Mouse (Mus musculus): Measurements from ENCODE around the gene Phldb1. TPM values are rescaled to one million over a fixed set of nuclear protein-coding genes. Genes with fewer than 3 reads are reported as not detected.
"Not testable (repeated sequence)": the region's sequence is repeated elsewhere in the genome, so short reads cannot be mapped to it uniquely, and the experiment has no call there.

Phldb1 gene
- polyA plus RNA-seq (2015; fragmentation: Nextera tagmentation; extraction: Ambion mirVana), result 44.5 and 48.8 TPM in 2 replicates

- Histone ChIP-seq H3K4me2 (peak within 1 kb of the TSS; percentile 97), H3K9me3 (no peaks in the 10 kb centered on the region), H3K36me3 (no peaks in the 10 kb centered on the region), H3K9ac (peak within 1 kb of the TSS; percentile 79), H3K27ac (peak within 1 kb of the TSS; percentile 30), H3K4me1 (replicated peaks) (peaks cover 24% of the 10 kb centered on the region), H3K27me3 (peaks cover 41% of the 10 kb centered on the region), H3K4me3 (peak within 1 kb of the TSS; percentile 59)
- ATAC-seq (ENCODE audit: low FRiP score), result peak; percentile 73
- WGBS, result under 1% methylated on average over 47 of the region's 47 CpGs
Measured at GRCm38 (mm10) chr9:44734524-44735494, at the start of gene Phldb1. Gene Phldb1 (minus strand): TSS chr9:44735198.

GRCm38 (mm10) chr9:44772750-44773651, 38.0 kb upstream of the Phldb1 start:
- Histone ChIP-seq H3K36me3 (peaks cover 19% of the 10 kb centered on the region), H3K27me3 (no peaks in the 10 kb centered on the region), H3K4me1 (replicated peaks) (peaks cover 14% of the 10 kb centered on the region), H3K27ac (peak overlapping the region; percentile 87), H3K4me3 (peak overlapping the region; percentile 60), H3K9ac (peak overlapping the region; percentile 83), H3K4me2 (peak overlapping the region; percentile 76), H3K9me3 (no peaks in the 10 kb centered on the region)
- ATAC-seq (ENCODE audit: low FRiP score), result peak; percentile 99
- under 1% methylated on average over 41 of the region's 41 CpGs for WGBS

GRCm38 (mm10) chr9:44772392-44772749, 37.4 kb upstream of the Phldb1 start:
- H3K9me3 ChIP-seq, result no peaks in the 10 kb centered on the region
- H3K27me3 ChIP-seq, result no peaks in the 10 kb centered on the region
- no peak overlapping the region for H3K4me3 ChIP-seq
- peaks cover 14% of the 10 kb centered on the region for H3K4me1 ChIP-seq (replicated peaks)
- peaks cover 19% of the 10 kb centered on the region for H3K36me3 ChIP-seq
- 28% methylated on average over 5 of the region's 5 CpGs for WGBS
- H3K9ac ChIP-seq, result no peak overlapping the region
- H3K27ac ChIP-seq, result peak overlapping the region; percentile 50; the same call in 1 of the 2 replicates
- no peak overlapping the region for H3K4me2 ChIP-seq
- no peak for ATAC-seq (ENCODE audit: low FRiP score)

- no peaks in the 10 kb centered on the region for H3K9me3 ChIP-seq
Measured at GRCm38 (mm10) chr9:44771376-44771775, 36.4 kb upstream of the Phldb1 start.

GRCm38 (mm10) chr9:44768029-44768394, 33.0 kb upstream of the Phldb1 start:
- H3K27ac ChIP-seq, result peak overlapping the region; percentile 71
- 39% methylated on average over 8 of the region's 9 CpGs for WGBS

More at GRCm38 (mm10) chr9:44771376-44771775, 36.4 kb upstream of the Phldb1 start:
- H3K36me3 ChIP-seq, result peaks cover 16% of the 10 kb centered on the region
- H3K9ac ChIP-seq, result no peak overlapping the region
- WGBS, result 88% methylated on average over 5 of the region's 5 CpGs
- H3K4me3 ChIP-seq, result no peak overlapping the region
- no peak overlapping the region for H3K27ac ChIP-seq
- peaks cover 20% of the 10 kb centered on the region for H3K4me1 ChIP-seq (replicated peaks)
- ATAC-seq (ENCODE audit: low FRiP score), result no peak
- no peaks in the 10 kb centered on the region for H3K27me3 ChIP-seq
- no peak overlapping the region for H3K4me2 ChIP-seq

GRCm38 (mm10) chr9:44767101-44768028, 32.4 kb upstream of the Phldb1 start, which contains the start of the genes Arcn1 and Ift46:
Gene Arcn1 (minus strand): TSS chr9:44767845.
Gene Ift46 (plus strand): TSS chr9:44767908.
- Histone ChIP-seq H3K36me3 (no peaks in the 10 kb centered on the region), H3K4me3 (peak within 1 kb of the TSS; percentile 97), H3K4me1 (replicated peaks) (peaks cover 28% of the 10 kb centered on the region), H3K9me3 (no peaks in the 10 kb centered on the region), H3K9ac (peak within 1 kb of the TSS; percentile 97), H3K27me3 (no peaks in the 10 kb centered on the region), H3K27ac (peak within 1 kb of the TSS; percentile 97), H3K4me2 (peak within 1 kb of the TSS; percentile 72)
- peak; percentile 93 for ATAC-seq (ENCODE audit: low FRiP score)
- under 1% methylated on average over 82 of the region's 82 CpGs for WGBS

More at GRCm38 (mm10) chr9:44768029-44768394, 33.0 kb upstream of the Phldb1 start:
- H3K36me3 ChIP-seq; ATAC-seq (ENCODE audit: low FRiP score); H3K9me3 ChIP-seq; H3K9ac ChIP-seq; H3K27me3 ChIP-seq: not testable (repeated sequence)
- peak overlapping the region; percentile 97 for H3K4me3 ChIP-seq
- peaks cover 25% of the 10 kb centered on the region for H3K4me1 ChIP-seq (replicated peaks)
- 0 out of 2 replicates have a peak overlapping the region, but pooled peaks have one; percentile 21 for H3K4me2 ChIP-seq

- Histone ChIP-seq H3K27me3 (no peaks in the 10 kb centered on the region), H3K4me1 (replicated peaks) (peaks cover 22% of the 10 kb centered on the region), H3K4me3 (no peak overlapping the region), H3K9me3 (no peaks in the 10 kb centered on the region), H3K27ac (no peak overlapping the region), H3K4me2 (no peak overlapping the region), H3K9ac (no peak overlapping the region), H3K36me3 (peaks cover 24% of the 10 kb centered on the region)
- ATAC-seq (ENCODE audit: low FRiP score), result no peak
- WGBS, result 87% methylated on average over 2 of the region's 2 CpGs
Measured at GRCm38 (mm10) chr9:44760873-44761272, 25.9 kb upstream of the Phldb1 start.

- H3K4me3 ChIP-seq, result no peak overlapping the region
- 91% methylated on average over 7 of the region's 7 CpGs for WGBS
- H3K9ac ChIP-seq, result no peak overlapping the region
- peaks cover 87% of the 10 kb centered on the region for H3K36me3 ChIP-seq
- ATAC-seq (ENCODE audit: low FRiP score), result no peak
- H3K27ac ChIP-seq, result no peak overlapping the region
- no peak overlapping the region for H3K4me2 ChIP-seq
- H3K9me3 ChIP-seq, result no peaks in the 10 kb centered on the region
- H3K4me1 ChIP-seq (replicated peaks), result no peaks in the 10 kb centered on the region
- H3K27me3 ChIP-seq, result no peaks in the 10 kb centered on the region
Measured at GRCm38 (mm10) chr9:44748473-44748872, 13.5 kb upstream of the Phldb1 start.

- ATAC-seq (ENCODE audit: low FRiP score), result no peak
- WGBS, result 96% methylated on average over 3 of the region's 3 CpGs
- Histone ChIP-seq H3K27ac (no peak overlapping the region), H3K9ac (no peak overlapping the region), H3K27me3 (no peaks in the 10 kb centered on the region), H3K9me3 (no peaks in the 10 kb centered on the region), H3K4me2 (no peak overlapping the region), H3K36me3 (peaks cover 92% of the 10 kb centered on the region), H3K4me1 (replicated peaks) (no peaks in the 10 kb centered on the region), H3K4me3 (no peak overlapping the region)
Measured at GRCm38 (mm10) chr9:44747341-44747740, 12.3 kb upstream of the Phldb1 start.

- Histone ChIP-seq H3K27me3 (no peaks in the 10 kb centered on the region), H3K4me1 (replicated peaks) (no peaks in the 10 kb centered on the region), H3K9ac (no peak overlapping the region), H3K4me2 (no peak overlapping the region), H3K36me3 (peaks cover 88% of the 10 kb centered on the region), H3K9me3 (no peaks in the 10 kb centered on the region), H3K27ac (no peak overlapping the region), H3K4me3 (no peak overlapping the region)
- no peak for ATAC-seq (ENCODE audit: low FRiP score)
- 95% methylated on average over 3 of the region's 3 CpGs for WGBS
Measured at GRCm38 (mm10) chr9:44746666-44747065, 11.7 kb upstream of the Phldb1 start.

- Histone ChIP-seq H3K9ac (no peak overlapping the region), H3K4me2 (no peak overlapping the region), H3K4me3 (no peak overlapping the region), H3K27ac (no peak overlapping the region), H3K36me3 (peaks cover 82% of the 10 kb centered on the region), H3K27me3 (no peaks in the 10 kb centered on the region), H3K9me3 (no peaks in the 10 kb centered on the region), H3K4me1 (replicated peaks) (no peaks in the 10 kb centered on the region)
- WGBS, result 92% methylated on average over 7 of the region's 7 CpGs
- no peak for ATAC-seq (ENCODE audit: low FRiP score)
Measured at GRCm38 (mm10) chr9:44745371-44745770, 10.4 kb upstream of the Phldb1 start.
